Mouse (Mus musculus): ENCODE measurements around the gene Sdk2.
A peak's percentile ranks its signal among the peaks of the same experiment; 100 is the strongest.

The Sdk2 gene

DNA sequence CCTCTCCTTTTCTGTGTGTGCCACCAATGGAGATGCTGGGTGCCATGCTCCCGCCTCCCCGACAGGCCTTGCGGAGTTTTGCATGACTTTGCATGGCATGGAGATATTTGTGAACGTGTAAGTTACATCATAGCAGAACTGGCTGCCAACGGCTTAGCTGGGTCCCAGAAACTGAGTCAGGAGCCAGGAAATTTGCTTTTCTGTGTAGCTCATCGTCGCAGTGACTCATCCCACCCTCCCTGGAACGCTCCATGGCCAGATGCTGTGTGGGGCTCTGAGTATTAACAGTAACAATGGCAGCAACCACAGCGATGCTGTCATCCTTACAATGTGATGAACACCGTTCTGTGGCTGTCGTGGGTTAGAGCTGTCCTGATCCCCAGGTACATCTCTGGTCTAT is 139.6 kb downstream of the Sdk2 start:
- DNase-seq = no peak

GRCm38 (mm10) chr11:113923137-113923536 is 143.7 kb downstream of the Sdk2 start:
- DNase-seq = no peak

- no peak for DNase-seq
Measured at GRCm38 (mm10) chr11:113903131-113903860, 163.6 kb downstream of the Sdk2 start.

DNA sequence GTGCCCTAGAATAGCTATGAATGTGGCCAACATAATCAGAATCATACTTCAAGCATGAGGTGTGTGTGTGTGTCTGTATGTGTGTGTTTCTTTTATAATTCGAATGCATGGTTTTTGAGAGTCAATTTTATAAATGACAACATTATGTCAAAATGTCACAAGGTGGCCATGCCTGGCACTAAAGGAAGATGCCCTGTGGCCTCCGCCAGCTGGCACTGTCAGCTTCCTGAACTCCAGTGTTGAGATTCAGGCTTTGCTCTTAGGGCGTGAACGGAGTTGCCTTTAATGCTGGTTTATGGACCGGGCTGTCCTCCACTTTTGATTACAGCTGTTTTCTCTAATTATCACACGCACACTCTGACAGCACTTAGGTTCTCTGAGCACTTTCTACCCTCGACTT is 164.9 kb downstream of the Sdk2 start:
- DNase-seq = no peak

DNA sequence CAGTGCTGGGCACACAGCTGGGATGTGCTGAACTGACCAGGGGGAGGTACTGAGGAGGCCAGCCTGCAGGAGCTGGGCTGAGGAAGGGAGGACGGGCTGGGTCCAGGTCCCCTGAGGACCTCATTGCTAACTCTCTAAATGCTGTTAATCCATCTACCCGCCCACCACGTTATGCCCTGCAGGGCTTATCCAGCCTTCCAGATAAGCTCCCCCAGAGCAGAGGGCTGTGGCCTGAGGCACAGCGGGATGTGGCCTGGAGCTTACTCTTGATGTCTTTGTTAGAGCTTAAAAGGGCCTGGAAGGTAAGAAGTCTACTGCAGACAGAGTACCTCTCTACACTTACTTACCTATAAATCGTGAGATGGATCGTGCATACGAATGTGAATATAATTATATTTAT is 168.2 kb downstream of the Sdk2 start:
- no peak for DNase-seq

GRCm38 (mm10) chr11:113896006-113896405 is 170.8 kb downstream of the Sdk2 start:
- no peak for DNase-seq

GRCm38 (mm10) chr11:113892924-113893323 is 173.9 kb downstream of the Sdk2 start:
- DNase-seq = no peak

DNA sequence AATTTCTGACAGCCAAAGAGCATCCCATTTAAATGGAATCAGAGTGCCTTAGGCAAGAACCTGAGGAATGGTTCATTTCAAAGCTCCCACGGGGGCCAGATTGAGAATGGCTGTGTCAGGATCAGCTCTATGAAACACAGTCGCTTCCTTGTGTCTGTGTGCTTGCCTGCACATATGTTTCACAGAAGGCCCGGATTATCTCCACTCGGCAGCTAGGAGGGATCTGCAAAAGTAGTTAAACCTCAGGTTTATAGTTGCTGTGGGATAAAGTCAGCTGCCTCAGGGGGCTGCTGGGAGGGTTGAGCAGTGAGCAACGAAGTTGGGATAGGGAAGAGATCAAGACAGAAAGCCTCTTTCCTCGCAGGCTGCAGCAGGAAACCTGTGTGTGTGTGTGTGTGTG is 174.8 kb downstream of the Sdk2 start:
- no peak for DNase-seq

DNA sequence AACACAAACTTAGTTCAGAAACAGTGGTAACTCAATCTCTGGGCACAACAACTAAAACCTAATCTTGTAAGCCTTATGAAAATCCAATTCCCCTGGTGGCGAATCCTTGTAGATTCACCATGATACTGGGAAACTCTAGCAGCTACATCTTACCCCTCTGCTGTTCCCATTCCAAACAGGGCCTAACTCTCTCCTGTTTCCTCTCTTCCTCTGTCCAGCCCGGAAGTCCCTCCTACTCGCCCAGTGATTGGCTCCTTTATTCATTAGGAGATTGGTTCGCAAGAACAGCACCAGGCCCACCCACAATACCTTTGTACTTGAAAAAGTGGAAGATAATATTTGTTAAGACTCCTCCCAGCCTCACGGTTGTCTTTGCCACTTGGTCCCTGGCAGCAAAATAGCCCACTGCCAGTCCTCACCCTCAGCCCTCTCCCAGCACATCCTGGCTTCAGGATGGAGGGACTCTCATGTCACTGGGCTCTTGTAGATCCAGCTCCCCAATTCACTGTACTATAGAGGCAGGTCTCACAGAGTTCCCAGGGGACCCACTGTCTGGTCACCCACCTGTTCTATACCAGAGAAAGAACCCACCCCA is 178.6 kb downstream of the Sdk2 start:
- DNase-seq = no peak

DNA sequence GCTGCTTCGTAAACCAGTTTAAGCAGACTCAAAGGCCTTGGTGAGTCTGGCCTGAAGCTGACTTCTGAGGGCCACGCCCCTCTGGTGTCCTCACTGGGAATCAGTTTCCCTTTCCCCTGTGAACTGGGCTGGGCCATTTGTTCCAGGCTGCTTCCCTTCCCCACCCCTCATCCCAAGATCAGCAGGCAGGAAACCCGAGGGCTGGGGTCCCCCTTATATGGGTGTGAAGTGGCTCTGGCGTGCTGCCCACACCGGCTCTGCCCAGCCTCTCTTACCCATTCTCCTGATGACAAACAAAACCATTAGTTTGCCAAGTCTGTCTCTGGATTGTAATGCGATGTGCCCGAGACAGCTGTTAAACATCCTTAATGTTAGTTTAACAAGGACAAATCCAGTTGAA is 180.5 kb downstream of the Sdk2 start:
- no peak for DNase-seq

DNA sequence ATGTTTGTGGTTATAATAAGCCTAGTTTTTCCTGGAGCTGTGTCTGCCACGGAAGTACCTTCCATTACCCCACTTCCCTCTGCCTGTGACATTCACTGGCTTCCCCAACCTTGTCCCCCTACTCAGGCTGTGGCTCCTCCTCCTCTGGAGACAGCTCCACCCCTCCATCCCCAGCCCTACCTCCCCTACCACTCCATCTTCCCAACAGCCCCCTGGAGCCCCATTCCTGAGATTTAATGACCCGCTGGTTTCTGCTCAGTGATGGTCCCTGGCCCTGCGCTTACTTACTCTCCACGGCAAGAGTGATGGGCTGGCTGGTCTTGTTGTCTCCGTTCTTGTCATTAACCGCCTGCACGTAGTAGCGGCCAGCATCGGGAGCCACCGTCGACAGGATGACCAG is 181.9 kb downstream of the Sdk2 start:
- no peak for DNase-seq

GRCm38 (mm10) chr11:113883031-113883430 is 183.8 kb downstream of the Sdk2 start:
- DNase-seq = no peak

- no peak for DNase-seq
Measured at GRCm38 (mm10) chr11:113881864-113882263, 185.0 kb downstream of the Sdk2 start.

GRCm38 (mm10) chr11:113867066-113867465 is 199.8 kb downstream of the Sdk2 start:
- DNase-seq = no peak

- peak; percentile 74 to 84 for DNase-seq
Measured at GRCm38 (mm10) chr11:113865627-113866026, 201.2 kb downstream of the Sdk2 start.

DNA sequence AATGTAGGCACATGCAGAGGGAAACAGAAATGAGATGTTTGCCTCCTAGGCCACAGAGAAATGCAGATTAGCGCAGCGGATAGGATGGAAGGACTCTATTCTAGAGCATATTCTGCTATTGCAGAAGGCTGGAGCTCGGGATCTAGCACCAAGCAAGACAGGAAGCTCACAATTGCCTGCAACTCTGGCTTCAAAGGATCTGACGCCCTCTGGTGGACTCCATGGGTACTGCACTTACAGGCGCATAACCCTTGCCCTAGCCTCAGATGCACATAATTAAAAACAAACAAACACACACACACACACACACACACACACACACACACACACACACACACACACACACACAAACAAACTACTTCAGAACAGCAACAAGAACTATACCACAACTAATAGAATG is 203.4 kb downstream of the Sdk2 start:
- peak in 1 of 2 experiments; percentile 6 for DNase-seq

- no peak for DNase-seq
Measured at GRCm38 (mm10) chr11:113855661-113856060, 211.2 kb downstream of the Sdk2 start.

- no peak for DNase-seq
Measured at GRCm38 (mm10) chr11:113851750-113852149, 215.1 kb downstream of the Sdk2 start.

DNA sequence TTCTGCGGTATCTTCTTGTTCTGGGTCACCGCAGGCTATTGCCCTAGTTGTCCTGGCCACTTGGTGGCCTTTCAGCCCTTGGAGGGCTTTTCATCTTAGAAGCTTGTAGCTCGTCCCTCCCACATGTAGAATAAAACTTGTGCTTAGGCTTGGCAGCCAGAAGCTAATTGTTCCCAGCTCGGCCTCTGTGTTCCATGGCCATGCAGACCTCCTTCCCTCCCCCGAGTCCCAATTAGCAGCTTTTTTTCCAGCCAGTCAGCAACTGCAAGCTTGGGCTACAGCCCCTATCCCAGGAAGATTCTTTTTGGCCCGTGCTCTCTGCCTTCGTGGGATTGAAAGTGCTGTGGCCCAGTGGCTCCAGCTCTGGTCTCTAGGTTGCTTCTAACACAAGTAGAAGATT is 217.5 kb downstream of the Sdk2 start:
- no peak for DNase-seq

DNA sequence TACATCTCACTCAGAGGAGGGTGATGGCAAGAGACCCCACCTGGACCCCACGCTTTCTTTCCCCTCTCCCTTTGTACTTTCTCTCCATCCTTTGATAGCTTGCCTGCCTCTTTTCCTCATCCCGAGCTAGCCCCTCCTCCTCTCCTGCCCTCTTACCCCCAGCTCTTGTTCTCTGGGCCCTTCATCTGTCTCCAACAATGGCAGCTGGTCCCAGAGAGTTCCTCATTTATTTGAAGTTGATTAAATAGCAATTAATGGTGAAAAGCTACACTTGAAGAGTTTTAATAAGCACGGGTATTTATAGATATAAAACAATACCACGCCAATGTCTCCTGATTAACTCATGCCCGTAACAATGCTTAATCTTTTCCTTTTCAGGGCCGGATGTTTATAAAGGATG is 222.9 kb downstream of the Sdk2 start:
- DNase-seq = no peak

GRCm38 (mm10) chr11:113842879-113843278 is 224.0 kb downstream of the Sdk2 start:
- DNase-seq = no peak

DNA sequence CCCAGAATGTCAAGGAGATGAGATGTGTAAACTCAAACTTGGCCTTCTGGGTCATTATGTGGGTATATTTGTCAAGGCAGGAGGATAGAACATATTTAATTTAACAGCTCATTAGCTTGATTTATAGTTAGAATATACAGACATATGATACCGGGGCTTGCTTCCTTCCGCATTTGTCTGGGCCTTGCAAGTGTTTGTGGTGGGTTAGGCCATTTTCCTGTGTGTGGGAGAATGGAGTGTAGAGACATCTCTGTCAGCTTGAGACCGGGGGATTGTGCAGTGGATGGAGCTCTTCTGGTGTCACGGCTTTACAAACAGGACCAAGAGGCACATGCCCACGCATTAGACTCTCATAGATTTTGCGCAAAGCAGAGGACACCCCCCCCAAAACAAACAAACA is 235.2 kb downstream of the Sdk2 start:
- no peak for DNase-seq

DNA sequence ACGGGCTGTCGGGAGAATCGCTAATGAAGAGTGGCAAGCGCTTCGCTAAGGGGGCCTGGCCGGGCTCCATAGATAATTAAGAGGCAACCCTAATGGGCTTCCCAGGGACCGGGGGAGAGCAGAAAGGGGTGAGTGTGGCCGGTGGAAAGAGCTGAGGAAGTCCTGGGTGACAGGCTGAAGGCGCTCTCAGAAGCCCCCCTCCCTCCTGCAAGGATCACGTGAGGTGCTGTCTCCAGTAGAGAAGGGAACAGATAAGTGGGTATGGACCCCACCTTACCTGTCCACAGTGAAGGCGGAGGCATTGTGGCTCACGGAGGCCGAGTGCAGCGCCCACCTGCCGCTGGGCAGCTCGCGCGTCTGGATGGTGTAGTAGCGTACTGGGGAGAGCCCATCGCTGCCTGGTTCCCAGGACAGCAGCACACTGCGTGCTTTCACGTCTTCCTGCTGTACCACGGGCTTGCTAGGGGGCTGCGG is 238.7 kb downstream of the Sdk2 start:
- DNase-seq = no peak

GRCm38 (mm10) chr11:113820005-113820404 is 246.8 kb downstream of the Sdk2 start:
- no peak for DNase-seq

DNA sequence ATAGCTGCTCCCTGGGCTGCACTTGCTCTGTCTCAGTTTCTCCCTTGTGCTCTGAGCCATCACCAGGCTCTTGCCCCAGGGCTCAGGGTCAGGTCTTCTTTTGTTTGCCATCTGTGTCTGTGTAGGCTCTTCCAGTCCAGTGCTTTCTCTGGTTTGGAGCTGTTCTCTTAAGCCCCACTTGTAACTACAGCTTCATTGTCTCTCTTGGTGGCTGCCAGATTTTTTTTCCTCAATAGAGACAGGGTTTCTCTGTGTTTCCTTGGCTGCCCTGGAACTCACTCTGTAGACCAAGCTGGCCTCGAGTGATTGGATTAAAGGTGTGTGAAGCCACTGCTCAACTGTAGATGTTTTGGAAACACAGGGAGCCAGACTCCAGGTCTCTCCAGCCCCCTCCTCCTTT is 247.8 kb downstream of the Sdk2 start:
- DNase-seq = no peak
